In genomic region chr15:98610131-98610633, GRCm38 (mm10) we compare ENCODE assay signal across 8 mouse cellular contexts. TPM values are rescaled to one million over a fixed set of nuclear protein-coding genes. Genes with fewer than 3 reads are reported as not detected.
DNase-seq lines count a peak whose midpoint lies in the region; ATAC-seq and TF ChIP-seq lines count a peak whose summit lies in the region.

No protein-coding gene starts in this region.

- peak overlapping the region; percentile 95 for H3K27ac ChIP-seq in lung, embryonic 14.5 days (ENCODE audit: low read depth)
- H3K27ac ChIP-seq in forebrain, embryonic 11.5 days (ENCODE audit: low read depth, low read length): peak overlapping the region; percentile 76
- peak overlapping the region; percentile 44 for H3K27ac ChIP-seq in liver, adult 2 months (replicated peaks; ENCODE audit: insufficient read depth, low read depth, low read length)
- peak overlapping the region; percentile 96 for H3K27ac ChIP-seq in stomach, embryonic 15.5 days

- H3K9ac ChIP-seq in lung, embryonic 14.5 days: peak overlapping the region; percentile 90
- peak overlapping the region; percentile 92 for H3K9ac ChIP-seq in forebrain, embryonic 11.5 days (ENCODE audit: low read length)
- peak overlapping the region; percentile 76 for H3K9ac ChIP-seq in liver, adult 2 months (ENCODE audit: low read depth, low read length)
- peak overlapping the region; percentile 64 for H3K9ac ChIP-seq in stomach, embryonic 15.5 days

- intact Hi-C loops in left cerebral cortex, postnatal 14 days (cut with DNase I): no loop called here

- H3K4me2 ChIP-seq in lung, embryonic 14.5 days: peak overlapping the region; percentile 72
- peak overlapping the region; percentile 93 for H3K4me2 ChIP-seq in forebrain, embryonic 11.5 days (ENCODE audit: low read depth, low read length, severe bottlenecking)
- H3K4me2 ChIP-seq in stomach, embryonic 15.5 days: peak overlapping the region; percentile 90

- H3K27me3 ChIP-seq in lung, embryonic 14.5 days (ENCODE audit: insufficient read depth, low read length): no peaks in the 10 kb centered on the region
- H3K27me3 ChIP-seq in forebrain, embryonic 11.5 days (ENCODE audit: control insufficient read depth, insufficient read depth, low read length): no peaks in the 10 kb centered on the region
- no peaks in the 10 kb centered on the region for H3K27me3 ChIP-seq in liver, adult 2 months (ENCODE audit: control insufficient read depth, insufficient read depth, low read length)
- H3K27me3 ChIP-seq in stomach, embryonic 15.5 days (replicated peaks): no peaks in the 10 kb centered on the region

- DNase-seq in lung, embryonic 14.5 days: peak; percentile 36
- no peak for DNase-seq in lung, postnatal 36 days
- no peak for DNase-seq in forebrain, embryonic 11.5 days (ENCODE audit: low spot score)
- peak; percentile 80 for DNase-seq in liver, adult 2 months (ENCODE audit: extremely low read depth, low read depth, low spot score)
- DNase-seq in left cerebral cortex, postnatal 14 days (ENCODE audit: low spot score in 2 of 2): no peak
- DNase-seq in spleen, adult 18-20 months: no peak
- DNase-seq in adrenal gland, adult (ENCODE audit: inconsistent age in 2 of 2, low spot score in 1 of 2): no peak

- no peaks in the 10 kb centered on the region for H3K9me3 ChIP-seq in lung, embryonic 14.5 days (ENCODE audit: low read depth, low read length)
- H3K9me3 ChIP-seq in forebrain, embryonic 11.5 days (ENCODE audit: control insufficient read depth, low read length): no peaks in the 10 kb centered on the region
- H3K9me3 ChIP-seq in stomach, embryonic 15.5 days: no peaks in the 10 kb centered on the region

- no peak for TF ChIP-seq POLR2A in liver, adult 2 months (IDR thresholded peaks at IDR 0.05; ENCODE audit: extremely low read depth, insufficient read depth, low read length)

- peak overlapping the region; percentile 85 for H3K4me3 ChIP-seq in lung, embryonic 14.5 days (ENCODE audit: low read depth, low read length)
- peak overlapping the region; percentile 84 for H3K4me3 ChIP-seq in forebrain, embryonic 11.5 days (ENCODE audit: low read depth, low read length)
- H3K4me3 ChIP-seq in liver, adult 2 months (ENCODE audit: insufficient read depth, low read depth, low read length): peak overlapping the region; percentile 87
- H3K4me3 ChIP-seq in stomach, embryonic 15.5 days (replicated peaks): peak overlapping the region; percentile 79

- no peak for ATAC-seq in lung, embryonic 14.5 days (ENCODE audit: insufficient read depth)
- no peak for ATAC-seq in forebrain, embryonic 11.5 days (replicated peaks; ENCODE audit: low FRiP score)
- ATAC-seq in stomach, embryonic 15.5 days (ENCODE audit: insufficient read depth, low FRiP score, low read depth): no peak

- H3K79me2 ChIP-seq in liver, adult 2 months (ENCODE audit: control insufficient read depth, insufficient read depth, low read length): no peaks in the 10 kb centered on the region; the same call in 1 of the 2 replicates

- no peaks in the 10 kb centered on the region; the same call in 1 of the 2 replicates for H3K36me3 ChIP-seq in lung, embryonic 14.5 days (ENCODE audit: insufficient read depth)
- H3K36me3 ChIP-seq in forebrain, embryonic 11.5 days (ENCODE audit: control insufficient read depth, insufficient read depth, low read length): no peaks in the 10 kb centered on the region
- no peaks in the 10 kb centered on the region for H3K36me3 ChIP-seq in liver, adult 2 months (ENCODE audit: control insufficient read depth, insufficient read depth, low read length)
- no peaks in the 10 kb centered on the region for H3K36me3 ChIP-seq in stomach, embryonic 15.5 days

- no peak for TF ChIP-seq CTCF in lung, embryonic 14.5 days (IDR thresholded peaks at IDR 0.05; ENCODE audit: low read depth)
- no peak for TF ChIP-seq CTCF in liver, adult 2 months (IDR thresholded peaks at IDR 0.05; ENCODE audit: low read depth, low read length)

- 3% methylated on average over 12 of the region's 12 CpGs for WGBS in lung, embryonic 14.5 days
- WGBS in forebrain, embryonic 11.5 days: 3% methylated on average over 12 of the region's 12 CpGs
- WGBS in liver, adult 2 months: 14% methylated on average over 12 of the region's 12 CpGs
- WGBS in stomach, embryonic 15.5 days: 4% methylated on average over 12 of the region's 12 CpGs

- peaks cover 7% of the 10 kb centered on the region for H3K4me1 ChIP-seq in lung, embryonic 14.5 days (ENCODE audit: insufficient read depth)
- H3K4me1 ChIP-seq in forebrain, embryonic 11.5 days (replicated peaks; ENCODE audit: control insufficient read depth, insufficient read depth, low read length): peaks cover 19% of the 10 kb centered on the region; the same call in 1 of the 2 replicates
- H3K4me1 ChIP-seq in liver, adult 2 months (ENCODE audit: control insufficient read depth, insufficient read depth, low read length): peaks cover 5% of the 10 kb centered on the region; the same call in 1 of the 2 replicates
- H3K4me1 ChIP-seq in stomach, embryonic 15.5 days: peaks cover 24% of the 10 kb centered on the region

RNA-seq across cellular contexts. Expression of gene Adcy6, which starts 0.3 kb away (rescaled TPM):
- 20.5 and 21.8 TPM in 2 replicates for polyA plus RNA-seq in lung, embryonic 14.5 days (2014; fragmentation: Nextera tagmentation; extraction: Ambion mirVana)
- 11.2 and 12.3 TPM in 2 replicates for polyA plus RNA-seq in forebrain, embryonic 11.5 days (2014; fragmentation: Nextera tagmentation; extraction: Ambion mirVana)
- total RNA-seq in liver, adult 2 months (2014; rRNA removed): 8.9 and 11.8 TPM in 2 replicates
- 13.7 and 16.3 TPM in 2 replicates for polyA plus RNA-seq in liver, adult 2 months (2012; rRNA removed)
- 21.9 and 22.5 TPM in 2 replicates for polyA plus RNA-seq in stomach, embryonic 15.5 days (2015; fragmentation: Nextera tagmentation; extraction: Ambion mirVana)
- total RNA-seq in left cerebral cortex, postnatal 14 days (2021): 10 to 100 TPM; 47.8 to 50.2 TPM

RNA-seq across cellular contexts. Expression of gene Cacnb3, which starts 20.5 kb away (rescaled TPM):
- 24.6 and 28.9 TPM in 2 replicates for polyA plus RNA-seq in lung, embryonic 14.5 days (2014; fragmentation: Nextera tagmentation; extraction: Ambion mirVana)
- 45.3 and 46.9 TPM in 2 replicates for polyA plus RNA-seq in forebrain, embryonic 11.5 days (2014; fragmentation: Nextera tagmentation; extraction: Ambion mirVana)
- 0.27 and 0.28 TPM in 2 replicates for total RNA-seq in liver, adult 2 months (2014; rRNA removed)
- polyA plus RNA-seq in liver, adult 2 months (2012; rRNA removed): 0.75 and 0.86 TPM in 2 replicates
- 29.0 and 32.2 TPM in 2 replicates for polyA plus RNA-seq in stomach, embryonic 15.5 days (2015; fragmentation: Nextera tagmentation; extraction: Ambion mirVana)
- total RNA-seq in left cerebral cortex, postnatal 14 days (2021): 100 to 1,000 TPM; 217 to 244 TPM

RNA-seq across cellular contexts. Expression of gene 4930415O20Rik, which starts 39.4 kb away (rescaled TPM):
- 0.50 TPM in 1 of 2 replicates, not detected in the other for polyA plus RNA-seq in lung, embryonic 14.5 days (2014; fragmentation: Nextera tagmentation; extraction: Ambion mirVana)
- not detected in 2 replicates for polyA plus RNA-seq in forebrain, embryonic 11.5 days (2014; fragmentation: Nextera tagmentation; extraction: Ambion mirVana)
- not detected in 2 replicates for total RNA-seq in liver, adult 2 months (2014; rRNA removed)
- not detected in 2 replicates for polyA plus RNA-seq in liver, adult 2 months (2012; rRNA removed)
- 0.43 TPM in 1 of 2 replicates, not detected in the other for polyA plus RNA-seq in stomach, embryonic 15.5 days (2015; fragmentation: Nextera tagmentation; extraction: Ambion mirVana)
- not detected for total RNA-seq in left cerebral cortex, postnatal 14 days (2021)

RNA-seq across cellular contexts. Expression of gene Ccnt1, which starts 39.5 kb away (rescaled TPM):
- 57.7 and 58.5 TPM in 2 replicates for polyA plus RNA-seq in lung, embryonic 14.5 days (2014; fragmentation: Nextera tagmentation; extraction: Ambion mirVana)
- 62.2 and 67.0 TPM in 2 replicates for polyA plus RNA-seq in forebrain, embryonic 11.5 days (2014; fragmentation: Nextera tagmentation; extraction: Ambion mirVana)
- total RNA-seq in liver, adult 2 months (2014; rRNA removed): 13.5 and 13.8 TPM in 2 replicates
- polyA plus RNA-seq in liver, adult 2 months (2012; rRNA removed): 5.4 and 7.4 TPM in 2 replicates
- 46.7 and 48.6 TPM in 2 replicates for polyA plus RNA-seq in stomach, embryonic 15.5 days (2015; fragmentation: Nextera tagmentation; extraction: Ambion mirVana)
- total RNA-seq in left cerebral cortex, postnatal 14 days (2021): 10 to 100 TPM; 40.5 to 45.3 TPM

RNA-seq across cellular contexts. Expression of gene Ddx23, which starts 52.5 kb away (rescaled TPM):
- 27.2 and 28.7 TPM in 2 replicates for polyA plus RNA-seq in lung, embryonic 14.5 days (2014; fragmentation: Nextera tagmentation; extraction: Ambion mirVana)
- 24.2 and 31.2 TPM in 2 replicates for polyA plus RNA-seq in forebrain, embryonic 11.5 days (2014; fragmentation: Nextera tagmentation; extraction: Ambion mirVana)
- total RNA-seq in liver, adult 2 months (2014; rRNA removed): 27.6 and 33.9 TPM in 2 replicates
- 15.4 and 18.8 TPM in 2 replicates for polyA plus RNA-seq in liver, adult 2 months (2012; rRNA removed)
- polyA plus RNA-seq in stomach, embryonic 15.5 days (2015; fragmentation: Nextera tagmentation; extraction: Ambion mirVana): 22.9 and 26.8 TPM in 2 replicates
- 10 to 100 TPM; 56.0 to 57.6 TPM for total RNA-seq in left cerebral cortex, postnatal 14 days (2021)

Comparison
In these comparisons a context has a peak if more than half of its experiments do, and no peak if none do; other contexts are left out.
1. DNase-seq: peak in lung, embryonic 14.5 days (single experiment) and liver, adult 2 months (single experiment); none in lung, postnatal 36 days (single experiment), forebrain, embryonic 11.5 days (single experiment), left cerebral cortex, postnatal 14 days (0 of 2), spleen, adult 18-20 months (0 of 2) and adrenal gland, adult (0 of 2).
2. H3K27ac ChIP-seq: peak in every context shown above with its lines; median percentile 96 in stomach, embryonic 15.5 days; 95 in lung, embryonic 14.5 days; 76 in forebrain, embryonic 11.5 days; 44 in liver, adult 2 months.
3. RNA of gene Cacnb3, which starts 20.5 kb away (polyA plus RNA-seq): 45.3 to 46.9 TPM in forebrain, embryonic 11.5 days, 29.0 to 32.2 TPM in stomach, embryonic 15.5 days and 24.6 to 28.9 TPM in lung, embryonic 14.5 days; 0.75 to 0.86 TPM in liver, adult 2 months; every median in the first group is over 10 times any median in the second.
4. Peak in every context shown above with its lines, with median percentiles within 50 percentile points of each other: H3K4me2 ChIP-seq, H3K4me3 ChIP-seq and H3K9ac ChIP-seq.